Mouse (Mus musculus) kidney, adult 8-10 months (tissue): ENCODE data around the gene Gm42742.

Experiments
- DNase-seq, 2 experiments: peaks; one replicate each; pipeline ENCODE4 v3.0.0; 2022

The Gm42742 gene

GRCm38 (mm10) chr7:127020901-127021562, at the start of gene Gm42742, which contains the start of gene Prrt2:
TSS of gene Gm42742 (minus strand) at chr7:127021097.
TSS of gene Prrt2 (minus strand) at chr7:127021211.
- no peak for DNase-seq

DNA sequence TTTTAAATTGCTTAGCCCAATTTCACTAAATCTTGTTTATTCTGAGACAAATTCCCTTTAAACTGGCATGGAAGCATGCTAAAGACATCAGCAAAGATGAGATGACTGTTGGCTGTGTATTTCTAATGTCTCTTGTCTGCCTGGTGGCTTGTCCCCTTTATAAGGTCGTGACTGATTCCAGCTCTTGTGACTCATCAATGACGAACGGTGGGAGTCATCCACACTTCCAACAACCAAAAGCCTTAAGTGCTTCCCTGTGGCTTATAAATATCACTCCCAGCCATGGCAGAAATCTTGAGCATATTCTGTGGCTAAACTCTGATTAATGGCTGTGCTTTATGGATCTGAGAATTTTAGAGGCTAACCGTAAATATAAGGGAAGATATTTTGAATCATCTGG, 45.4 kb upstream of the Gm42742 start:
- no peak for DNase-seq

DNA sequence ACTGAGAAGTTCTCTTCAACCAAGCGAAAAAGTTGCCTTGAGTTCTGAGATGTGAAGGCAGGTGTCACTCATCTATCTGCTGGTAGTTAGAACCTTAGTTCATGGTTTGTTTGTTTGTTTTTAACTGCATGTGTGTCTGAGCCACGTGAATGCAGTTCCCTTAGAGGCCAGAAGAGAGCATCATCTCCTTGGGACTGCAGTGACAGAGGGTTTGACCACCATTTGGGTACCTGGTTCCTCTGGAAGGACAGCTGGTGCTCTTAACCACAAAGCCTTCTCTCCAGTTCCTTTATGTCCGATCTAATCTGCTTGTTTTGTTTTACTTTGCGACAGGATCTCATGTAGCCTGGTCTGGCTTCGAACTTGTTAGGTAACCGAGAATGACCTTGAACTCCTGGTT, 44.6 kb upstream of the Gm42742 start:
- DNase-seq, result no peak

- DNase-seq, result no peak
These were observed 34.2 kb upstream of the Gm42742 start for GRCm38 (mm10) chr7:127055026-127055585.

GRCm38 (mm10) chr7:127041851-127042672, 21.2 kb upstream of the Gm42742 start, which contains the start of gene Kif22:
TSS of gene Kif22 (minus strand) at chr7:127042471.
- DNase-seq, result peak; percentile 86 to 94

DNA sequence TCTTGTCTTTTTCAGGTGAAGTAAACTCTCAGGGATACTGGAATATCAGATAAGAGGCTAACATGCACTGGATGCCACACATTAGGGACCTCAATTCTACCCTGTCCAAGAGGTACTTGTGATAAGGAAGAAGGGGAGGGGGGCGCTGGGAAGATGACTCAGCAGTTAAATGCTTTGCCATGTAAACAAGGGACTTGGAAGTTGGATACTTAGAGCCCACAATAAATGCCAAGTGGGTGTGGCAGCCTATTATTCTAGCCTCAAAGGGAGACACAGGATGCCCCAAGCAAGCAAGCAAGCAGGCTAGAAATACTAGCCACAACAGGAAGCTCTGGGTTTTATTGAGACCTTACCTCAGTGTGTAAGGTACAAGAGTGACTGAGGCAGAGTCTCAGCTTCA, 10.3 kb upstream of the Gm42742 start:
- DNase-seq, result no peak

DNA sequence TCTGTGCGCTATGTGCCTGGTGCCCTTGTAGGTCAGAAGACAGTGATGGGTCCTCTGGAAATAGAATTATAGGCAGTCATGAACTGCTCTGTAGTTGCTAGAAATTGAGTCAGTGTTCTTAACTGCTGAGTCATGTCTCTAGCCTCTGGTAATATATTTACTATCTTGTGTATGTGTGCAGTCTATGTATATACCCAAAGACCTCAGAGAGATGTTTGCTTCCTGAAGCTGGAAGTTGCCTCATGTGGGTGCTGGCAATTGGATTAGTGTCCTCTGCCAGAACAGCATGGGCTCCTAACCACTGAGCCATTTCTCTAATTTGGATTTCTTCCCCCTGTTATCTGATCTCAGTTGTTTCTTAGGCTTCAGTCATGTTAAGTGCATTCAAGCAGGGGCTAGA, 9.3 kb upstream of the Gm42742 start:
- DNase-seq, result no peak

GRCm38 (mm10) chr7:127027885-127028284, 7.0 kb upstream of the Gm42742 start:
- no peak for DNase-seq

DNA sequence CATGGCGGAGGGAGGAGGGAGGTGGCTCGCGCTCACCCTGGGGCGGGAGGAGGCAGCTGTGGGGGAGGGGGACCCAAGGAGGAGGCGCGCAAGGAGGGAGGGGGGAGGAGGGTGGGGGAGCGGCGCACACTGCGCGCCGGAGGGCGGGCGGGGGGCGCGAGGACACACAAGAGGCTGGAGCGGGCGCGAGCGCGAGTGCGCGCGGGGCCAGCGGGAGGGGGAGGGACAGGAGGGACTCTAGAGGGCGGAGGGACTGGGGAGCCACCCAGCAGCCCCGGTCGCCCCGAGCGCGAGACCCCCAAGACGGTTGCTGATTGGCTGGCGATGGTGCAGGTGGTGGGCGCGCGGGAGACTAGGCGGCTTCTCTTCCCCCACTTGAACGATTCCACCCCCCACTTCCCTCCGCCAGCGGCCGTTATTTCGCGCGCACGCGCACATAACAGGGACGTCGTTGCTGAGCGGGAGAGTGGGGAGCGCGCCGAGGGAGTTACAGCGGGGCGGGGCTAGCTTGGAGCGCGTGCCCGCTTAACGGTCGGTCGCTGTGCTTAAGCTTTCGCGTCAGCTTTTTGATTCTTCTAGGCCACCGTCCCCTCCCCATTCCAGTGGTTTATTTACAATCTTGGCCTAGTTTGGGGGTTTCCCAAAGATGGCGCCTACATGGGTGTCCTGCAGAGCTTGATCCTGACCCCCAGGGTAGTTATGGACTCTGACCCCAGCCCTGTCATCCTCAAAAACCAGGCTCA, 6.3 kb upstream of the Gm42742 start, which contains the start of gene Maz:
Gene Maz (minus strand): TSS at position 54 of the 743 bp plus-strand sequence.
- peak; percentile 99 to 100 for DNase-seq

GRCm38 (mm10) chr7:127026616-127026983, 5.7 kb upstream of the Gm42742 start:
- DNase-seq, result no peak

DNA sequence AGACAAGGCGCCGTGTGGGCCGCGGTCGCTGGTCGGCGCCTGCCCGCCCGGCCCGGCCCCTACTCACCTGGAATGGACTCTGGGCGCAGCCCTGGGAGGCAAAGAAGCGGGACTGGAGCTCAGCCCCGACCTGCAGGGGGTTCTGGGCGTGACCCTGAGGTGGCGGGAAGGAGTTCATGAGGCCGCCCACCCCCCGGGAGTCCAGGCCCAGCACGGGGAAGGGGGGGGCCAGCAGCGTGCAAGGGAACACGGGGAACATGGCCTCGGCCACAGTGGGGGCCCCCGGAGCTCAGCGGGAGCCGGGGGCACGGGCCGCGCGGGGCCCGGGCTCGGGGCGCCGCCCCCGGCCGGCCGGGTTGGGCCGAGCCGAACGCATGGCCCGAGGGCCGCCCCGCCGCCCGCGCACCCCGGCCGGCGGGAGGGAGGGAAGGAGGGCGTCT, 5.3 kb upstream of the Gm42742 start:
- peak; percentile 74 to 78 for DNase-seq

GRCm38 (mm10) chr7:127025556-127026160, 4.8 kb upstream of the Gm42742 start:
- no peak for DNase-seq

GRCm38 (mm10) chr7:127024755-127025555, 4.1 kb upstream of the Gm42742 start:
- peak; percentile 85 to 87 for DNase-seq

DNA sequence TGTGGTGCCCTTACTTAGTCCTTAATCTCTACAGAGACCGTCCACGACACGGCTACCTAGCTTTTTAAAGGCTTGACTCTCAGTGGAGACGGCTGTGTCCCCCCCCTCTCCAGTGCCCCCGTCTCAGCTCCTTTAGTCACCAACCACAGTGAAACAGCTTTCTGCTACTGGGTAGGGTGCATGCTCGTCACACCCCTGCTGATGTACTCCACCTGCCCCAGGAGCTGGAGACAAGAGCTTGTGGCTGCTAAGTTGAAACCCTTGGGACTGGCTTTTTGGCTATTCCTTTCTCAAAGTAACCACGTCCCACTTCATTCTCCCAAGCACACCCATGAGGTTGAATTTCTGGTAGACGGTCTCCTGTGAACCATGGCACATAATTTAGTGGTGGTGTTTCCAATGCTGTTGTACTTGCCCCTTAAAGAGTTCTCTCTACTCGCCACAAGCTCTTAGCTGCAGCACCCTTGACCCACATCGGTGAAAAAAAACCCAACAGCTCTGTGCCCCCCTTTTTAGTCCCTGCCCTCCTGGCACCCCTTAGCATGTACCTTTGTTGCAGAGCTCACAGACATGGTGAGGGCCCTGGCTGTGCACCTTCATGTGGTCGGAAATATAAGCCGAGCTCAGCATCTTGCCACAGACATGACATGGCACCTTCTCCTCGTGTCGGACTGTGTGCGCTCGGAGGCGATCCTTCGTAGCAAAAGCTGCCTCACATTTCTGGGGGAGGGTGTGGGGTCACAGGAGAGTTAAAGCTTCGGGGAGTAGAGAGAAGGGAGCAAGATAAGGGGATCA, 3.2 kb upstream of the Gm42742 start:
- no peak for DNase-seq

DNA sequence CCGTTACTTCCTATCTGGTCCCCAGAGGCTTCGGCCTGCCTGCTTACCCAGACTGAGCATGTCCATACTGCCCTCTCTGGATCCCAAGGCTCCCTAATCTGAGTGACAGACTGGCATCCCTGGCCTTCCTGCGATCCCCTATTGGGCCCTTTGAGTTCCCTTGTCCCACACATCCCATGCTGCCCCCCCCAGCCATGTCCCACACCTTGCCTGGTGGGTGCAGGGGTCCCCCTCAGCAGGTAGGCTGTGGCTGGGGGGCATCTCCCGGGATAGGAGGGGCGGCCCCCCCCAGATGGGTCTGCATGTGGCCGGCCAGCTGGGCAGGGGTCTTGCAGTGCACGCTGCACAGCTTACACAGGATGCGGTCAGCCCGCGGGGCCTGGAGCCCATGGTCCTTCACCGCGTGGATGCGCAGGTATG, 2.4 kb upstream of the Gm42742 start:
- DNase-seq, result no peak

GRCm38 (mm10) chr7:127022528-127023271, 1.8 kb upstream of the Gm42742 start:
- DNase-seq, result no peak

- DNase-seq, result no peak
These were observed 948 bp upstream of the Gm42742 start for GRCm38 (mm10) chr7:127021563-127022527.

DNA sequence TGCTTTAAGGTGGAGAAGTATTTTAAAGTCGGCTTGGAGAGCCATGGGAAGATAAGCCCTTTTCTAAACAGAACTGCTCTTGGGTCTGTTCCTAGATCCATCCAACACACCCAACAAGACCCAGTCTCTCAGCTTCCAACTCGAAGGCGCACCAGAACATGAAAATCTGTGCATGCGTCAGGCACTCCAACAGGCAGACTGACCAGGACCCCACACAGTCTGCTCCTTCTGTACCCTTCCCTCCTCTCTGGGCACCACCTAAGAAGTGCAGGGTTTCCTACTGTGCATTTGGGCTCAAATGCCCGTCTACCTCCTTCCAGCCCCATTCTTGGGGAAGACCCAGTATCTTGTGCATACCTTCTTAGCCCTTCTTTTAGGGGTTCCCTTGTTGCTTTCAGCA, 406 bp downstream of the Gm42742 start:
- no peak for DNase-seq

- no peak for DNase-seq
These were observed 866 bp downstream of the Gm42742 start for GRCm38 (mm10) chr7:127020031-127020430.
